Mouse (Mus musculus) CH12.LX (cell line): ENCODE measurements around the gene Cacnb4. TPM values are rescaled to one million over a fixed set of nuclear protein-coding genes. Genes with fewer than 3 reads are reported as not detected.
A peak's percentile ranks its signal among the peaks of the same experiment; 100 is the strongest.

Experiments used
- DNase-seq: peaks from one replicate; pipeline ENCODE4 v3.0.0-alpha.2; 2013; ENCODE audit errors: extremely low read depth
- H3K27ac ChIP-seq: 2 replicates; pipeline ENCODE4 v1.5.1; 2012; ENCODE audit warnings: low read depth, mild to moderate bottlenecking, control low read depth, moderate library complexity; ENCODE audit not compliant: insufficient read depth
- H3K27me3 ChIP-seq: replicated peaks from 2 replicates; pipeline ENCODE3; 2012; ENCODE audit warnings: inconsistent platforms
- H3K36me3 ChIP-seq, 2 experiments: replicated peaks in 1 of 2; 2 replicates each; pipeline versions ENCODE3 to v1.6.1; 2012; ENCODE audit warnings: inconsistent platforms in 1 of 2, low read length in 1 of 2, mild to moderate bottlenecking in 1 of 2, mixed read lengths in 1 of 2, moderate library complexity in 1 of 2; ENCODE audit not compliant: control insufficient read depth in 1 of 2, insufficient read depth in 1 of 2
- H3K4me1 ChIP-seq, 2 experiments: 2 replicates each; pipeline ENCODE4 v1.6.1; 2012; ENCODE audit warnings: inconsistent platforms in 1 of 2, moderate library complexity in 1 of 2; ENCODE audit not compliant: insufficient read depth in 2 of 2, control insufficient read depth in 1 of 2
- H3K4me2 ChIP-seq: 2 replicates; pipeline ENCODE4 v1.6.1; 2012; ENCODE audit warnings: low read depth, mild to moderate bottlenecking, control low read depth; ENCODE audit not compliant: poor library complexity, insufficient read depth, severe bottlenecking
- H3K4me3 ChIP-seq, 3 experiments: fragments of 150-350 bp in 1 of 3; sonication (generic) in 1 of 3; replicated peaks in 1 of 3; 2 replicates each; pipeline versions ENCODE3 to v1.5.1; 2011 to 2012; ENCODE audit warnings: low read depth in 2 of 3, low read length in 2 of 3, mild to moderate bottlenecking in 2 of 3, moderate library complexity in 2 of 3, control low read depth in 1 of 3, improper control_type of control experiment in 1 of 3, inconsistent platforms in 1 of 3, mixed read lengths in 1 of 3; ENCODE audit not compliant: poor library complexity in 1 of 3
- H3K79me2 ChIP-seq: replicated peaks from 2 replicates; pipeline ENCODE4 v1.6.1; 2012; ENCODE audit warnings: mild to moderate bottlenecking, moderate library complexity; ENCODE audit not compliant: control insufficient read depth, poor library complexity, insufficient read depth, severe bottlenecking; ENCODE audit errors: extremely low read depth
- H3K9ac ChIP-seq: 2 replicates; pipeline ENCODE4 v1.6.1; 2012; ENCODE audit warnings: low read depth, mild to moderate bottlenecking, control low read depth, moderate library complexity; ENCODE audit not compliant: insufficient read depth
- H3K9me3 ChIP-seq: replicated peaks from 2 replicates; pipeline ENCODE3; 2012; ENCODE audit warnings: low read length, inconsistent platforms, mixed read lengths
- BHLHE40 ChIP-seq: IDR thresholded peaks from 2 replicates; pipeline ENCODE4 v1.6.1; 2011; ENCODE audit warnings: mild to moderate bottlenecking, low read depth, low read length, improper control_type of control experiment
- CHD1 ChIP-seq: IDR thresholded peaks from 2 replicates; pipeline ENCODE4 v1.6.1; 2012; ENCODE audit warnings: low read depth, low read length, improper control_type of control experiment, inconsistent platforms
- CHD2 ChIP-seq: IDR thresholded peaks from 2 replicates; pipeline ENCODE4 v1.6.1; 2011; ENCODE audit warnings: low read length, improper control_type of control experiment
- CTCF ChIP-seq, 2 experiments: IDR thresholded peaks in 1 of 2; conservative IDR thresholded peaks in 1 of 2; 2 replicates each; pipeline ENCODE4 v1.5.1; 2011 to 2012; ENCODE audit warnings: low read depth in 2 of 2, low read length in 2 of 2, improper control_type of control experiment in 1 of 2, inconsistent platforms in 1 of 2, mild to moderate bottlenecking in 1 of 2, moderate library complexity in 1 of 2
- E2F4 ChIP-seq: IDR thresholded peaks from 2 replicates; pipeline ENCODE4 v1.6.1; 2011; ENCODE audit warnings: low read depth, low read length, improper control_type of control experiment; ENCODE audit not compliant: insufficient replicate concordance
- ELF1 ChIP-seq: IDR thresholded peaks from 2 replicates; pipeline ENCODE4 v1.6.1; 2014; ENCODE audit warnings: low read depth, mild to moderate bottlenecking, inconsistent platforms, low read length, improper control_type of control experiment
- EP300 ChIP-seq: IDR thresholded peaks from 2 replicates; pipeline ENCODE4 v1.6.1; 2011; ENCODE audit warnings: low read length, improper control_type of control experiment
- ETS1 ChIP-seq: conservative IDR thresholded peaks from 2 replicates; pipeline ENCODE4 v1.6.1; 2012; ENCODE audit warnings: low read depth, mild to moderate bottlenecking, inconsistent platforms, low read length, improper control_type of control experiment, moderate library complexity
- GABPA ChIP-seq: IDR thresholded peaks from 2 replicates; pipeline ENCODE4 v1.6.1; 2012; ENCODE audit warnings: low read depth, low read length, improper control_type of control experiment, inconsistent platforms; ENCODE audit not compliant: insufficient replicate concordance
- HCFC1 ChIP-seq: IDR thresholded peaks from 2 replicates; pipeline ENCODE4 v1.6.1; 2012; ENCODE audit warnings: low read depth, mild to moderate bottlenecking, inconsistent platforms, low read length, improper control_type of control experiment
- IRF4 ChIP-seq: IDR thresholded peaks from 2 replicates; pipeline ENCODE4 v1.6.1; 2014; ENCODE audit warnings: low read depth, mild to moderate bottlenecking, inconsistent platforms, low read length, improper control_type of control experiment
- JUN ChIP-seq: IDR thresholded peaks from 2 replicates; pipeline ENCODE4 v1.6.1; 2011; ENCODE audit warnings: low read depth, mild to moderate bottlenecking, low read length, improper control_type of control experiment, moderate library complexity; ENCODE audit not compliant: insufficient read depth
- JUND ChIP-seq: conservative IDR thresholded peaks from 2 replicates; pipeline ENCODE4 v1.6.1; 2011; ENCODE audit warnings: low read depth, low read length, improper control_type of control experiment
- KAT2A ChIP-seq: IDR thresholded peaks from 2 replicates; pipeline ENCODE4 v1.6.1; 2012; ENCODE audit warnings: low read length, improper control_type of control experiment, inconsistent platforms; ENCODE audit not compliant: insufficient replicate concordance
- MAFK ChIP-seq: IDR thresholded peaks from 2 replicates; pipeline ENCODE4 v1.6.1; 2011; ENCODE audit warnings: low read length, improper control_type of control experiment; ENCODE audit not compliant: insufficient replicate concordance
- MAX ChIP-seq: IDR thresholded peaks from 2 replicates; pipeline ENCODE4 v1.6.1; 2011; ENCODE audit warnings: low read length, improper control_type of control experiment
- MAZ ChIP-seq: IDR thresholded peaks from 2 replicates; pipeline ENCODE4 v1.6.1; 2012; ENCODE audit warnings: low read depth, mild to moderate bottlenecking, inconsistent platforms, low read length, improper control_type of control experiment, moderate library complexity
- MEF2A ChIP-seq: IDR thresholded peaks from 2 replicates; pipeline ENCODE4 v1.6.1; 2014; ENCODE audit warnings: low read depth, mild to moderate bottlenecking, inconsistent platforms, low read length, improper control_type of control experiment, borderline replicate concordance
- MXI1 ChIP-seq: IDR thresholded peaks from 2 replicates; pipeline ENCODE4 v1.6.1; 2011; ENCODE audit warnings: mild to moderate bottlenecking, low read depth, low read length, improper control_type of control experiment
- MYC ChIP-seq: IDR thresholded peaks from 2 replicates; pipeline ENCODE4 v1.6.1; 2011; ENCODE audit warnings: low read depth, mild to moderate bottlenecking, improper control_type of control experiment, low read length
- NELFE ChIP-seq: IDR thresholded peaks from 2 replicates; pipeline ENCODE4 v1.6.1; 2011; ENCODE audit warnings: low read depth, low read length, improper control_type of control experiment
- NRF1 ChIP-seq: IDR thresholded peaks from 2 replicates; pipeline ENCODE4 v1.6.1; 2014; ENCODE audit warnings: low read depth, mild to moderate bottlenecking, inconsistent platforms, low read length, improper control_type of control experiment, moderate library complexity
- PAX5 ChIP-seq: IDR thresholded peaks from 2 replicates; pipeline ENCODE4 v1.6.1; 2012; ENCODE audit warnings: low read length, inconsistent platforms, mixed read lengths
- POLR2A ChIP-seq: IDR thresholded peaks from 2 replicates; pipeline ENCODE4 v1.6.1; 2011; ENCODE audit warnings: low read depth, mild to moderate bottlenecking, improper control_type of control experiment, low read length
- POLR2AphosphoS2 ChIP-seq: IDR thresholded peaks from 2 replicates; pipeline ENCODE4 v1.6.1; 2011; ENCODE audit warnings: low read depth, low read length, improper control_type of control experiment
- RAD21 ChIP-seq: IDR thresholded peaks from 2 replicates; pipeline ENCODE4 v1.6.1; 2011; ENCODE audit warnings: low read depth, mild to moderate bottlenecking, low read length, improper control_type of control experiment, moderate library complexity
- RCOR1 ChIP-seq: conservative IDR thresholded peaks from 2 replicates; pipeline ENCODE4 v1.6.1; 2012; ENCODE audit warnings: low read depth, mild to moderate bottlenecking, inconsistent platforms, low read length, improper control_type of control experiment
- SIN3A ChIP-seq: IDR thresholded peaks from 2 replicates; pipeline ENCODE4 v1.6.1; 2012; ENCODE audit warnings: low read length, improper control_type of control experiment, inconsistent platforms
- SMC3 ChIP-seq: IDR thresholded peaks from 2 replicates; pipeline ENCODE4 v1.6.1; 2011; ENCODE audit warnings: low read depth, low read length, improper control_type of control experiment
- TBP ChIP-seq: conservative IDR thresholded peaks from 2 replicates; pipeline ENCODE4 v1.6.1; 2011; ENCODE audit warnings: low read depth, low read length, improper control_type of control experiment
- TCF12 ChIP-seq: IDR thresholded peaks from 2 replicates; pipeline ENCODE4 v1.6.1; 2014; ENCODE audit warnings: low read depth, mild to moderate bottlenecking, inconsistent platforms, low read length, improper control_type of control experiment
- UBTF ChIP-seq: IDR thresholded peaks from 2 replicates; pipeline ENCODE4 v1.6.1; 2012; ENCODE audit warnings: low read depth, mild to moderate bottlenecking, inconsistent platforms, low read length, improper control_type of control experiment, moderate library complexity
- USF1 ChIP-seq: IDR thresholded peaks from 2 replicates; pipeline ENCODE4 v1.6.1; 2014; ENCODE audit warnings: low read depth, mild to moderate bottlenecking, inconsistent platforms, low read length, improper control_type of control experiment
- USF2 ChIP-seq: conservative IDR thresholded peaks from 2 replicates; pipeline ENCODE4 v1.6.1; 2011; ENCODE audit warnings: low read depth, low read length, improper control_type of control experiment
- ZC3H11A ChIP-seq: IDR thresholded peaks from 2 replicates; pipeline ENCODE4 v1.6.1; 2012; ENCODE audit warnings: low read depth, mild to moderate bottlenecking, inconsistent platforms, low read length, improper control_type of control experiment
- ZKSCAN1 ChIP-seq: IDR thresholded peaks from 2 replicates; pipeline ENCODE4 v1.6.1; 2012; ENCODE audit warnings: low read depth, inconsistent platforms, low read length, improper control_type of control experiment, borderline replicate concordance
- ZMIZ1 ChIP-seq: IDR thresholded peaks from 2 replicates; pipeline ENCODE4 v1.6.1; 2012; ENCODE audit warnings: low read depth, mild to moderate bottlenecking, inconsistent platforms, low read length, improper control_type of control experiment
- ZNF384 ChIP-seq: IDR thresholded peaks from 2 replicates; pipeline ENCODE4 v1.6.1; 2012; ENCODE audit warnings: low read depth, low read length, improper control_type of control experiment, inconsistent platforms
- dilution Hi-C: fragments of 300-500 bp; cut with MboI; formaldehyde crosslinking; loops from 2 replicates; pipeline ENCODE4 v1.14.3; 2020; ENCODE audit warnings: low sequenced_read_pairs; ENCODE audit not compliant: extremely low pct_unique_long_range_greater_than_20kb, extremely low pct_ligation_motif_present
- in situ Hi-C: fragments of 300-500 bp; cut with MboI; formaldehyde crosslinking; loops from 3 replicates; pipeline ENCODE4 v1.14.3; 2019; ENCODE audit warnings: low sequenced_read_pairs, low pct_ligation_motif_present, low pct_unique_long_range_greater_than_20kb, mixed read lengths
- polyA plus RNA-seq: library from polyadenylated mRNA; unstranded; fragments of >175 nt; gene quantifications from 2 replicates; pipeline ENCODE4 v1.2.1, GENCODE M21; 2012; ENCODE audit warnings: low read depth; ENCODE audit not compliant: insufficient read length
- total RNA-seq, 2 experiments: library from RNA; depleted of rRNA; stranded (reverse); fragments of 300-350 nt in 1 of 2; fragments of >200 nt in 1 of 2; gene quantifications; 2 replicates each; pipeline ENCODE4 v1.2.3; 2012 to 2014

Cacnb4 gene
- total and polyA plus RNA-seq, 3 experiments = 0.77 to 3.4 (median 1.5) TPM

- DNase-seq = peak; percentile 82
- H3K27ac ChIP-seq = no peak overlapping the region
- H3K4me1 ChIP-seq = peaks cover 0 to 2% of the 10 kb centered on the region in 2 experiments; a peak in 1 of 4 replicates
- no peak overlapping the region for H3K9ac ChIP-seq
- dilution Hi-C loops (no loop called here), in situ Hi-C loops (loop anchor here (25.0 kb wide), 1 partner anchor 179 kb away; the partner anchor contains the start of gene Arl5a)
- H3K4me2 ChIP-seq = no peak overlapping the region
- H3K9me3 ChIP-seq = no peaks in the 10 kb centered on the region
- TF ChIP-seq ETS1 (no peak), SIN3A (no peak), ZNF384 (no peak), ZKSCAN1 (no peak), JUN (no peak), KAT2A (no peak), ZC3H11A (peak; percentile 50; the same call in 1 of the 2 replicates), EP300 (no peak), MEF2A (no peak), TBP (no peak), E2F4 (no peak), TCF12 (no peak), BHLHE40 (no peak), NELFE (0 out of 2 replicates have a peak, but pooled peaks have one; percentile 39), IRF4 (peak; percentile 28; the same call in 1 of the 2 replicates), GABPA (no peak), ZMIZ1 (no peak), MXI1 (no peak), CHD2 (no peak), MYC (0 out of 2 replicates have a peak, but pooled peaks have one; percentile 36), JUND (no peak), RAD21 (peak; percentile 82), PAX5 (no peak), NRF1 (no peak), HCFC1 (no peak), ELF1 (no peak), POLR2A (no peak), USF1 (no peak), MAFK (no peak), MAX (no peak), RCOR1 (no peak), POLR2AphosphoS2 (no peak), USF2 (no peak), CTCF (conservative IDR thresholded peaks at IDR 0.05 in 1 of 2, IDR thresholded peaks at IDR 0.05 in 1 of 2; ENCODE audit: low read depth in 2 of 2, low read length in 2 of 2) (peak; percentile 79 to 87), UBTF (no peak), SMC3 (peak; percentile 87), MAZ (no peak), CHD1 (no peak)
- H3K4me3 ChIP-seq = no peak overlapping the region
- no peaks in the 10 kb centered on the region for H3K36me3 ChIP-seq
- H3K27me3 ChIP-seq = no peaks in the 10 kb centered on the region
- no peaks in the 10 kb centered on the region for H3K79me2 ChIP-seq
These were observed 85.7 kb downstream of the Cacnb4 start for GRCm38 (mm10) chr2:52590970-52591347.
